Mouse (Mus musculus) adrenal gland, adult (tissue): ENCODE measurements around the gene Cntfr.

Experiments
- DNase-seq, 2 experiments: peaks; one replicate each; pipeline ENCODE4 v3.0.0; 2022 to 2023; ENCODE audit warnings: low spot score in 1 of 2; ENCODE audit not compliant: inconsistent age in 2 of 2

Cntfr gene

GRCm38 (mm10) chr4:41618916-41619746, 77.8 kb downstream of the Cntfr start:
- peak in 1 of 2 experiments; percentile 40 for DNase-seq

GRCm38 (mm10) chr4:41615661-41616599, 81.0 kb downstream of the Cntfr start:
- peak in 1 of 2 experiments; percentile 42 for DNase-seq

GRCm38 (mm10) chr4:41614156-41614555, 82.7 kb downstream of the Cntfr start:
- DNase-seq, result peak; percentile 73 to 92

DNA sequence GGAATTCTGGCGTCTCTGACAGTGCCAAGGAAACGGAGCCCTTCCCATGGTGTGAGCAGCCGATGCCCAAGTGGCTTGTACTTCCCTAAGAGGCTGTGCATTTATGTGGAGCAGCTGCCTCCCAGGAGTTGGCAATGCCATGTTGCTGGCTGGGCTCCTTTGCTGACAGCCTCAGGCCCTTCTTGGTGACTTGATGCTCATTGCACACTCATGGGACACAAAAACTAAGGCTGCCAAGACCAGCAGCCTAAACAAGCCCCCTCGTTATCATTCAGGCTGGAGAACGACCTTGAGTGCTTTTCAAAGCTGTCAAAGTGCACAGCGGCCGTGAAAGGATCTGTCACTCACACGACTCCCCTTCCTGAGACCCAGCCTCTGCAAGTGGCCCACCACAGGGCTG, 84.7 kb downstream of the Cntfr start:
- DNase-seq, result no peak

DNA sequence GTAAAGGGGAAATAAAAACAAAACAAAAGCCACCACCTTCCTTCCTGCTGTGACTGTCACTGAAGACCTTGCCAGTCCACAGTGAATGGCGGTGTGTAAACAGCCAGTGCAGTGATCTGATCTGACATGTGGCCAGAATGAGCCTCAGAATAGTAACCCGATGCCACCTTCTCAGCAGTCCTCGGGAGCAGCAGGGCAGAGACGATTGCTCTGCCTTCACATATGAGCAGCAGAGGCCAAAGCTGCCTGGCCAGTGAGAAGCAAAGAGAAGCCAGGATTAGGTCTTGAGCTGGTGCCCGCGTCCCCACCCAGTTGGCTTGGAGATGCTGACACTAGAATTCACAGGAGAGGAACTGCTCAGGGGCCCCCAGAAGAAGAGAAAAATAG, 86.3 kb downstream of the Cntfr start:
- no peak for DNase-seq

DNA sequence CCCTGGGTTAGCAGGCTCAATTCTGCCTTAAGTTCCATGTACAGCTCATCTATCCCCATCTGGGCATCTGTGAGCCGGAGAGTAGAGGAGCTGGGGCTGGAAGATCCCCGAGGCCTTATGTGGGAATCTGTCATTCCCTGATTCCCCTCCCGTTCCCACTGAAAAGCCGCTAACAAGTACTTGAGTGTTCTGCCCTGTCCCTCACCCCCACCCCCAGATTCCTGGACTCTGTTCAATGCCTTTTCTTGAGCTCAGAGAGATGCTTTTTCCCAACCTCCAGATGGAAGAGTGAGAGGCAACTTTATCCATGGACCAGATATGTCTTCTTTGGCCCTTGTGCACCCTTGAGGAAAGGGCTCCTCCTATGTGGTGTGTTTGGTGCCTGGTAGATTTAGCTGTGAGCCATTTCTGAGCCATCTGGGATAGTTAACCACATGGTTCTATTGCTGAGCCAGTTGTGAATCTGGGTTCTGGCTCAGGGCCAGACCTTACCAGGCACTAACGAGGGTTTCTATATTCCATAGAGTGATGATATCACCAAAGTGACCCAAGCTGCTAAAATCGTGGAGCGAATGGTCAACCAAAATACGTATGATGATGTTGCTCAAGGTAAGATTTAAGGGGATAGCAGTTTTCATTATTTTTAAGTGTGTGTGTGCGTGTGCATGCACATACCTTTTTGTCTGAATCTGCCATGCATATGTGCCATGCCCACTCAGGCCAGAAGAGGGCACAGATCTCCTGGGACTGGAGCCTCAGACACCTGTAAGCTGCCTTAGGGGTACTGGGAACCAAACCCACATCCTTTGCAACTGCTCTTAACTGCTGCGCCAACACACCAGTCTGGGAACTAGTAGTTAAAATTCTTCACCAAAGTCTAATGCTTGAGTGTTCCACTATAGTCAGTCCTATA, 87.0 kb downstream of the Cntfr start:
- no peak for DNase-seq
